Mouse (Mus musculus) bone marrow, adult 2 months (tissue): ENCODE results near the gene Snx9.

Experiments used
- CTCF ChIP-seq: fragments of 200-500 bp; IDR thresholded peaks from 2 replicates; pipeline ENCODE4 v1.5.1; 2011; ENCODE audit warnings: low read length, control low read depth; ENCODE audit not compliant: control insufficient read depth, insufficient read depth
- POLR2A ChIP-seq: fragments of 200-500 bp; IDR thresholded peaks from 2 replicates; pipeline ENCODE4 v1.6.1; 2011; ENCODE audit warnings: low read depth, mild to moderate bottlenecking, control low read depth, low read length, borderline replicate concordance; ENCODE audit not compliant: control insufficient read depth

GRCm38 (mm10) chr17:5842988-5843640 lies 2.0 kb downstream of the Snx9 start:
- no peak for TF ChIP-seq CTCF
- no peak for TF ChIP-seq POLR2A
